Mouse (Mus musculus): ENCODE results near the gene Mcm9. TPM values are rescaled to one million over a fixed set of nuclear protein-coding genes. Genes with fewer than 3 reads are reported as not detected.
A peak's percentile ranks its signal among the peaks of the same experiment; 100 is the strongest.
"Not testable (repeated sequence)": the region's sequence is repeated elsewhere in the genome, so short reads cannot be mapped to it uniquely, and the experiment has no call there.

The Mcm9 gene
- total RNA-seq, 1 experiment from 2014 or later = 25.4 TPM

DNA sequence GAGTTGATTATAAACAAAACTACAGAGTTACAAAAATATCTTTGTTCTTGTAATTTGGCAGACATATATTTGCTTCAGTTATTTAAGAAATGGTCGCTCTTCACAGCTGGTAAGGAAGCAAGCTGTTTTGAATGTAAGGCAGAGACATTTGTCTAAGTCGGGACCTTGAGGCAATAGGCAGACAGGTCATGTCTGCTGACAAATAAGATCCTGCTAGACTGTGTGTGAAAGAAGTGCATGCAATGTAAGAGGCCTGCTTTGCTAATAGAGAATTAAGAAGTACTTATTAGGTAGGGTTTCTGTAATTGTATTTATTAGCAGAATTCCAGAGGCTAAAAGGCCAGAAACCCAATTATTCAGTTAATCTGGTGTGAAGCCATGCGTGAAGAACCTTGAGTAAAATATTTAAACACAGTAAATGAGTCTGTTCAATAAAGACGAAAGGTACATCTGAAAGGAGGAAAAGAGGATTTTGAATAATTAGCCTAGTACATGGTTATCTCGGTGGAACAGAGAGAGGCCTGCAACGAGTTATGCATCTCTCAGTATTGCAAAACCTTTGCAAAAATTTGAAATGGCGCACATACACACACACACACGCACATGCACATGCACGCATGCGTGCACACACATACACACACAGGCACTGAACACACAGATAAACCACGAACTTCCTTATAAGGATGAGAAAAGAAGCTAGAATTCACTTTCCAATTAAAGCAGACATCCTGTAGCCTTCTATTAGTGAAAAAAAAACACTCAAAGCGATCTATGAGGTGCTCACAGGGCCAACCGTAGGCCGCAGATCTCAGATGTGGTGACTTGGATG, 112.3 kb downstream of the Mcm9 start:
- ATAC-seq (replicated peaks in 1 of 2; ENCODE audit: insufficient read depth in 1 of 2, low FRiP score in 2 of 2, low TSS enrichment in 1 of 2, low read depth in 1 of 2, poor library complexity in 2 of 2, severe bottlenecking in 2 of 2) = no peak

DNA sequence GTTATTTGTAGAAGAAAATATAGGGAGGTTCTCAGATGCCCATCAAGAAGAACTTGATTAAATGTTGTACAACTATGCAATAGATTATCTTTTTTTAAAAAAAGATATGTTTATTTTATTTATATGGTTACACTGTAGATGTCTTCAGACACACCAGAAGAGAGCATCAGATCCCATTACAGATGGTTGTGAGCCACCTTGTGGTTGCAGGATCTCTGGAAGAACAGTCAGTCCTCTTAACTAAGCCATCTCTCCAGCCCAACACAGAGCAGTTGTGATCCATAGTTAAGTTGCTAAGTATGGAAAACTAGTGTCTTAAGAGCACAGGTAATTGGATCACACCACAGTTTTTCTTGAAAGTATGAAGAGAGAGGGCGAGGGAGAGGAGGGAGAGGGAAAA, 117.7 kb downstream of the Mcm9 start:
- no peak for ATAC-seq (replicated peaks in 1 of 2; ENCODE audit: insufficient read depth in 1 of 2, low FRiP score in 2 of 2, low TSS enrichment in 1 of 2, low read depth in 1 of 2, poor library complexity in 2 of 2, severe bottlenecking in 2 of 2)

GRCm38 (mm10) chr10:53509158-53509773, 121.0 kb downstream of the Mcm9 start:
- peak; percentile 70 to 74 for ATAC-seq (replicated peaks in 1 of 2; ENCODE audit: insufficient read depth in 1 of 2, low FRiP score in 2 of 2, low TSS enrichment in 1 of 2, low read depth in 1 of 2, poor library complexity in 2 of 2, severe bottlenecking in 2 of 2)

GRCm38 (mm10) chr10:53508676-53509075, 121.6 kb downstream of the Mcm9 start:
- no peak for ATAC-seq (replicated peaks in 1 of 2; ENCODE audit: insufficient read depth in 1 of 2, low FRiP score in 2 of 2, low TSS enrichment in 1 of 2, low read depth in 1 of 2, poor library complexity in 2 of 2, severe bottlenecking in 2 of 2)

GRCm38 (mm10) chr10:53505526-53505925, 124.7 kb downstream of the Mcm9 start:
- peak; percentile 66 to 81; a peak in 3 of 4 replicates for ATAC-seq (replicated peaks in 1 of 2; ENCODE audit: insufficient read depth in 1 of 2, low FRiP score in 2 of 2, low TSS enrichment in 1 of 2, low read depth in 1 of 2, poor library complexity in 2 of 2, severe bottlenecking in 2 of 2)

- ATAC-seq (replicated peaks in 1 of 2; ENCODE audit: insufficient read depth in 1 of 2, low FRiP score in 2 of 2, low TSS enrichment in 1 of 2, low read depth in 1 of 2, poor library complexity in 2 of 2, severe bottlenecking in 2 of 2) = no peak
These were observed 125.2 kb downstream of the Mcm9 start for GRCm38 (mm10) chr10:53505069-53505468.

DNA sequence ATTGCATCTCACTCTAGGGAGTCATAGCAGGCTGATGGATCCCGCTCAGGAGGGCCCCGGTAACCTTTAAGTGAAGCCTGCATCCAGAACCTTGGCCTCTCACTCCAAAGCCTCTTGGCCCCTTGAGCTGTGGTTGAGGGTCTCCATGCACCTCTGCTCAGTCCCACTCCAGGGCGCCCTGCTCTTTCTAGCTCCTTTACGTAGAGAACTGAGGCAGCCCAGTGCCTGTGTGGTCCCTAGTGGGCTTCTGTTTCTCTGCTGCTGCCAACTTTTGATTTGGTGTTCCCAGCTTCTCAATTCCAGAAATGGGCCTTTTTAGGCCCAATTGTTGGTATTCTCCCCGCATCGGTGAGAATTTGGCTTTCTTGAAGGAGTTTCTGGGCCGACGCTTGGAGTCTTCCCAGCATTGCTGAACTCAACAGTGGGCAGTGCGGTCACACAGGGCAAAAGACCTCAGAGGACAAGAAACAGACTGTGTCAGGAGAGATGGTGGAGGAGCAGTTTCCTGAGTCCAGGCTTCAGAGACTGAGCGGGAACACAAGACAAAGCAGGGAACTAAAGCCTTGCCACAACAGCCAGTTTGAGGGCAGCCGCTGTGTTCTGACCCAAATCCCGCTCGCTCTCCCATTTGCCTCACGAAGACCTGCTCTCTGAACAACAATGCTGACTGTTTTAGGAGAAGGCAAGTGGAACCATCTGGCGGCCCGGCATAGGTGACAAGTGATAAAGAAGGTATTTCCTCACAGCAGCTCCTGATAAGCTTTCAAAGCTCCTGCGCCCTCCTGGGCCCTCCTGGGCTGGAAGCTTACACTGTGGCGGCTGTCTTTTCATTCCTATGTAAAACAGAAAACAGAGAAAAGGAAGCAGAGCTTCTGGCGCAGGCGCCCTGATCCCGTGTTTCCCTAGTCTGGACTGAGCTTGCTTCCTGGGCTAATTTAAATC, 127.1 kb downstream of the Mcm9 start:
- ATAC-seq (replicated peaks in 1 of 2; ENCODE audit: insufficient read depth in 1 of 2, low FRiP score in 2 of 2, low TSS enrichment in 1 of 2, low read depth in 1 of 2, poor library complexity in 2 of 2, severe bottlenecking in 2 of 2) = peak; percentile 62 to 70

DNA sequence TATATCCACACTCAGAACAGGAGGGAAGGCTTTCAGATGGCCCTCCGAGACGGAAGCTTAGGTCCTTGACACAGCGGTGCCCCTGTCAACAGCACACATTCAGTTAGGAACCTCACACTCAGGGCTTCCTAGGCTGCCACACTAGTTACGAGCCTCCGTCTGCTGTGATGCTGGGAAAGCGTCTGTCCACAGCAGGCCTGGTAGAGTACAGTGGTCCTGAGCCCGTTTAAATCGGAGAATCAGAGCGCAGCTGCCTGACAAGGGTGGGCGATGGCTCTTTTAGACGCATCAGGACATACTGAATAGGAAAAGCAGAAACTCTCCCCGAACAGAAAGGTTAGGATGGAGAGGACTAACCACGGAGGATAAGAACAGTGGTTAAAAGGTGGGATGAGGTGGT, 127.8 kb downstream of the Mcm9 start:
- ATAC-seq (replicated peaks in 1 of 2; ENCODE audit: insufficient read depth in 1 of 2, low FRiP score in 2 of 2, low TSS enrichment in 1 of 2, low read depth in 1 of 2, poor library complexity in 2 of 2, severe bottlenecking in 2 of 2) = no peak

DNA sequence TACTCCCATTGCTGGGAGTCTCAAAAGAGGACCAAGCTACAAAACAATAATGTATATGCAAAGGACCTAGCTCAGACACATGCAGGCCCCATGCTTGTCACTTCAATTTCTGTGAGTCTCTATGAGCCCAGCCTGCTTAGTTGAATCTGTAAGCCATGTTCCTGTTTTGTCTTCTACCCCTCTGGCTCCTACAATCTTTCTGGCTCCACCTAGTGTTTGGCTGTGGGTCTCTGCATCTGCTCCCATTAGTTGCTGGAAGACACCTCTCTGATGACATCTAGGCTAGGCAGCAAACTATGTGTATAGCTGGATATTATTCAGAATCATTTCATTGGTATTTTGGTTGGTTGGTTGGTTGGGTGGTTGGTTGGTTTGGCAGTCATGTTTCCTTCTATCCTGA, 130.7 kb downstream of the Mcm9 start:
- ATAC-seq (replicated peaks in 1 of 2; ENCODE audit: insufficient read depth in 1 of 2, low FRiP score in 2 of 2, low TSS enrichment in 1 of 2, low read depth in 1 of 2, poor library complexity in 2 of 2, severe bottlenecking in 2 of 2) = peak; percentile 50 to 59; a peak in 3 of 4 replicates

GRCm38 (mm10) chr10:53495349-53495748, 134.9 kb downstream of the Mcm9 start:
- not testable (repeated sequence) for ATAC-seq (replicated peaks in 1 of 2; ENCODE audit: insufficient read depth in 1 of 2, low FRiP score in 2 of 2, low TSS enrichment in 1 of 2, low read depth in 1 of 2, poor library complexity in 2 of 2, severe bottlenecking in 2 of 2)

GRCm38 (mm10) chr10:53493954-53494353, 136.3 kb downstream of the Mcm9 start:
- no peak for ATAC-seq (replicated peaks in 1 of 2; ENCODE audit: insufficient read depth in 1 of 2, low FRiP score in 2 of 2, low TSS enrichment in 1 of 2, low read depth in 1 of 2, poor library complexity in 2 of 2, severe bottlenecking in 2 of 2)

Other genes with a start within 250 kb of the Mcm9 start
- gene Asf1a, start 33.7 kb downstream of the Mcm9 start, total RNA-seq (2017) = 71.5 and 99.9 TPM in 2 replicates
- 11.9 and 17.8 TPM in 2 replicates for gene Fam184a, start 120.7 kb upstream of the Mcm9 start, total RNA-seq (2017)

Measured in hematopoietic stem cell, adult 5-6 weeks (primary cell).